Mouse (Mus musculus) lung, adult 2 months (tissue): ENCODE data around the gene Cblb. TPM values are rescaled to one million over a fixed set of nuclear protein-coding genes. Genes with fewer than 3 reads are reported as not detected.

Source experiments
- DNase-seq: peaks from one replicate; pipeline ENCODE4 v3.0.0; 2022
- H3K4me1 ChIP-seq: fragments of 200-500 bp; 2 replicates; pipeline ENCODE4 v1.6.1; 2011; ENCODE audit warnings: low read length; ENCODE audit not compliant: control insufficient read depth, insufficient read depth
- H3K4me3 ChIP-seq: fragments of 200-500 bp; replicated peaks from 2 replicates; pipeline ENCODE3; 2011; ENCODE audit warnings: low read depth, mild to moderate bottlenecking, control low read depth, low read length; ENCODE audit errors: extremely low read depth
- CTCF ChIP-seq: fragments of 200-500 bp; IDR thresholded peaks from 2 replicates; pipeline ENCODE4 v1.5.1; 2011; ENCODE audit warnings: mild to moderate bottlenecking, low read length, control low read depth; ENCODE audit not compliant: insufficient read depth
- POLR2A ChIP-seq: fragments of 200-500 bp; IDR thresholded peaks from 2 replicates; pipeline ENCODE4 v1.6.1; 2011; ENCODE audit warnings: low read depth, mild to moderate bottlenecking, control low read depth, low read length, borderline replicate concordance; ENCODE audit errors: extremely low read depth
- WGBS: fragments of 180-500 bp; shearing (Covaris S2); methylation state at CpG from one replicate; pipeline ENCODE4 v1.1.7; 2018; 5-methylcytosine and 5-hydroxymethylcytosine counted together
- polyA plus RNA-seq: library from polyadenylated mRNA; depleted of rRNA; stranded (reverse); fragments of >200 nt; gene quantifications from 2 replicates; pipeline ENCODE4 v1.2.3, GENCODE M21; 2012

Cblb gene
- polyA plus RNA-seq, 1 experiment, result 21.7 TPM

DNA sequence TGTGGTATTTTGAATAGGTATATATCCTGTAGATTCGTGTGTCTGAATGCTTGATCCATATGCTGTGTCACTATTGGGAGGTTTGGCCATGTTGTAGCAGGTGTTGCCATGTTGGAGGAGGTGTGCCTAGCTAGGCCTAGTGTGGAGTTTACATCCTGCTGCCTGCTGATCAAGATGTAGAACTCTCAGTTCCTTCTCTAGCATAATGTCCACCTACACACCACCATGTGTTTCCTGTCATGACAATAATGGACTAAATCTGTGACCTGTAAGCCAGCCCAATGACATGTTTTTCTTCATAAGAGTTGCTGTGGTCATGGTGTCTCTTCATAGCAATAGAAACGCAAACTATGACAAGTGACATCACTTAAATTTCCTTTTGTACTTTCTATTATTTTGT lies 17.2 kb upstream of the Cblb start:
- no peaks in the 10 kb centered on the region for H3K4me1 ChIP-seq
- 85% methylated on average over 2 of the region's 2 CpGs for whole genome bisulfite sequencing
- no peak for TF ChIP-seq POLR2A
- no peak for TF ChIP-seq CTCF
- no peak for DNase-seq
- no peak overlapping the region for H3K4me3 ChIP-seq

DNA sequence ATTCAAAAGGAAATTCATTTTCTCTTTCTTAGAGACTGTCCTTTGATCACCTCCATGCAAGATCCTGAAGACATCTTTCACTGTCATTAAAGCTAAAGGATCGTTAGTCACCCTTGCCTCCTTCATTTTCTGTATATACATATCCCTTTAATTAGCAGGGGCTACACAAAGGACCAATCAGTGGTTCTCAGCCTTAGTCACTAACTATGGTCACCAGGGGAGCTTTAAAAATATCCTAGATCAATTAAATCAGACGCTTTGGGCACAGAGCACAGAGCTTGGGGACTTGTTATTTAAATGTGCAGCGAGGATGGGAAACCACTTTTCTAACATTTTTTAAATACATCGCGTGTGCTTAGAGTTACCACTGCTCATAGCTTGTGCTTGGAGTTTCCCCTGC lies 7.6 kb upstream of the Cblb start:
- Histone ChIP-seq H3K4me3 (no peak overlapping the region), H3K4me1 (no peaks in the 10 kb centered on the region)
- WGBS, result 81% methylated on average over 5 of the region's 5 CpGs
- TF ChIP-seq POLR2A (no peak), CTCF (no peak)
- DNase-seq, result no peak

DNA sequence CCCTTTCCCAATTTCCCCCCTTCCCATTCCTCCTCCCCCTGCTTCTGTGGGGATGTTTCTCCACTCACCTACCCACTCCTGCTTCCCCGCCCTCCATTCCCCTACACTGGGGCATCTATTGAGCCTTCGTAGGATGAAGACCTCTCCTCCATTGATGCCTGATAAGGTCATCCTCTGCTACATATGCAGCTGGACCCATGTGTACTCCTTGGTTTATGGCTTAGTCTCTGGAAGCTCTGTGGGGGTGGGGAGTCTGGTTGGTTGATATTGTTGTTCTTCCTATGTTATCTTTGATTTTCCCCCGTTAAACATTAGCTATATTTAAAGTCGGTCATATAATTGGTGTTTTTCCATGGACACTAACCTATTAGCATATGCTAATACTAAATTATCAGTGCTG lies 3.7 kb upstream of the Cblb start:
- DNase-seq, result no peak
- H3K4me3 ChIP-seq, result no peak overlapping the region
- no peak for TF ChIP-seq POLR2A
- TF ChIP-seq CTCF, result no peak
- 91% methylated on average over 4 of the region's 4 CpGs for WGBS
- H3K4me1 ChIP-seq, result no peaks in the 10 kb centered on the region; the same call in 1 of the 2 replicates

DNA sequence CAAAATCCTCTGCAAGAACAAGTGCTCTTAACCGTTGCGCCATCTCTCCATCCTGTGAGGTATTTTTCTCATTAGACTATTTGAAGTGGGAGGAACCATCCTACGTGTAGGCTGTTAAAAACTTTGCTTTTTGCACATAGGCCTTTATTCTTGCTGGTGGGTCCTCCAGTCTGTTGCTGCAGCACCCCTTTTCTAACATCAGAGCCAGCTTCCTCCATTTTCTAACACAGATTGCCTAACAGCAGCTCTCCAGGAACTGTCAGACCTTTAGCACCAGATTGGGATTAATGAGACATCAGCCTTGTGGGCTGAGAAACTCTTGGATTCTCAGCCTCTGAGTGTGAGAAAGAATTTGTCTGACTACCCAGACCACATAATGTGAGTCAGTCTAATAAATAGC lies 2.0 kb upstream of the Cblb start:
- DNase-seq, result no peak
- Histone ChIP-seq H3K4me1 (peaks cover 2% of the 10 kb centered on the region; the same call in 1 of the 2 replicates), H3K4me3 (no peak overlapping the region)
- 80% methylated on average over 3 of the region's 3 CpGs for WGBS
- TF ChIP-seq POLR2A (no peak), CTCF (no peak)

DNA sequence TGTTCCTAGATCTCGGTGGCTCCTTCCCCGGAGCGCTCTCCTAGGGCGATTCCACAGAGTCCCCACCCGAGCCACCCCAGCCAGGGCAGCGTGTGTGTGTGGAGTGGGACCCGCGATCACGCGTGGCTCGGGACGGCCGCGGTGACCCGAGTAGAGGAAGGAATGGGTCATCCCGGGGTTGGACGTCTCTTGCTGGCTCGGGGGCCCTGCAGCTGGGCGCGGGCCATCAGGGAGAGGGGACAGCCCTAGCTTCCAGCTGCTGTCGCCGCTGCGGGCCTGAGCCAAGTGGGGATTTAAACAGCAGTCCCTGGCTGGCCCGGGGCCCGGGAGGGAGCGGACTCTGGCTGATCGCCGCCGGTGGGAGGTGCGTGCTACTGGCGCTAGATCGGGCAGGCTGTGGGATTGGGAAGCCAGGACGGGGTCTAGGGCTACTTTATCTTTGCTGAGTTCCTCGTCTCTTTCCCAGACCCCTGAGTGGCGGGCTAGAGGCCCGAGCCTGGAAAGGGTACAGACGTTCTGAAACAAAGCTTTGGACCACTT lies 757 bp downstream of the Cblb start:
- Histone ChIP-seq H3K4me1 (peaks cover 9% of the 10 kb centered on the region), H3K4me3 (peak overlapping the region; percentile 77)
- TF ChIP-seq POLR2A (peak; percentile 42; the same call in 1 of the 2 replicates), CTCF (no peak)
- under 1% methylated on average over 37 of the region's 37 CpGs for WGBS
- peak; percentile 93 for DNase-seq

DNA sequence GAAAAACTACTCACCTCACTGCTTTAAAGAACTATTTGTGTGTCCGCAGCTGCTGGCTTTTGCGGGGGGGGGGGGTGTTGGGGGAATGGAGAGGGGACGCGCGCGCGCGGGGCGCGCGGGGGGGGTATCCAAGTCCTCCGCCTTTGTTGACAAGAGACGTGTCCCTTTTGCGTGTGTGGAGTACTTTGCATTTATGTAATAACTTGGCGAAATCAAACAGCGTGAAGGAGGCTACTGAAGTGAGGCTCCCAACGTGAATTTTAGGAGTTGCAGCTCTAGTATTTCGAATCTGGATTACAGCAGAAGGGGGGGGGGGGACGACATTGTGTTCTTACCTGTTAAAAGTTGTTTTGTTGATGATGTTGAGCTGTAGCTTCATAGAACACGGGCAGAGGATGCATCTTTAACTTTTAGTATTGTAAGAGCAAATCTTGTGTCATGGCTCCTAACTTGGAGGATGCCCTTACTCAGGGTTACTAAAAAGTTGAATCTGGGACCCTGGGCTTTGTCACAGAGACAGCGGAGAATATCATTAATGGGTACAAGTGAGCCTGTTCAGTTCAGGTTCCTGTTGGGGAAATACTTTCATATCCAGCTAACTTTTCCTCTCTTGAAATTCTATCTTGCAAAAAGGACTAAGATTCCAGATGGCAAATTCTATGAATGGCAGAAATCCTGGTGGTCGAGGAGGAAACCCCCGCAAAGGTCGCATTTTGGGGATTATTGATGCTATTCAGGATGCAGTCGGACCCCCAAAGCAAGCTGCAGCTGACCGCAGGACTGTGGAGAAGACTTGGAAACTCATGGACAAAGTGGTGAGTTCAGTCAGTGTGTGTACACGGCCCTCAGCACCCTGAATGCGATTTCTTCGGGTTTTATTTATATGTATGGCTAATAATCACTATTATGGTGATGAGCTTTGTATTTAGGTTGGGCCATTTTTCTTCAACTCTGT lies 1.6 kb downstream of the Cblb start:
- no peak for TF ChIP-seq POLR2A
- TF ChIP-seq CTCF, result no peak
- 28% methylated on average over 20 of the region's 29 CpGs for WGBS
- H3K4me3 ChIP-seq, result peak overlapping the region; percentile 77
- H3K4me1 ChIP-seq, result peaks cover 9% of the 10 kb centered on the region
- no peak for DNase-seq

DNA sequence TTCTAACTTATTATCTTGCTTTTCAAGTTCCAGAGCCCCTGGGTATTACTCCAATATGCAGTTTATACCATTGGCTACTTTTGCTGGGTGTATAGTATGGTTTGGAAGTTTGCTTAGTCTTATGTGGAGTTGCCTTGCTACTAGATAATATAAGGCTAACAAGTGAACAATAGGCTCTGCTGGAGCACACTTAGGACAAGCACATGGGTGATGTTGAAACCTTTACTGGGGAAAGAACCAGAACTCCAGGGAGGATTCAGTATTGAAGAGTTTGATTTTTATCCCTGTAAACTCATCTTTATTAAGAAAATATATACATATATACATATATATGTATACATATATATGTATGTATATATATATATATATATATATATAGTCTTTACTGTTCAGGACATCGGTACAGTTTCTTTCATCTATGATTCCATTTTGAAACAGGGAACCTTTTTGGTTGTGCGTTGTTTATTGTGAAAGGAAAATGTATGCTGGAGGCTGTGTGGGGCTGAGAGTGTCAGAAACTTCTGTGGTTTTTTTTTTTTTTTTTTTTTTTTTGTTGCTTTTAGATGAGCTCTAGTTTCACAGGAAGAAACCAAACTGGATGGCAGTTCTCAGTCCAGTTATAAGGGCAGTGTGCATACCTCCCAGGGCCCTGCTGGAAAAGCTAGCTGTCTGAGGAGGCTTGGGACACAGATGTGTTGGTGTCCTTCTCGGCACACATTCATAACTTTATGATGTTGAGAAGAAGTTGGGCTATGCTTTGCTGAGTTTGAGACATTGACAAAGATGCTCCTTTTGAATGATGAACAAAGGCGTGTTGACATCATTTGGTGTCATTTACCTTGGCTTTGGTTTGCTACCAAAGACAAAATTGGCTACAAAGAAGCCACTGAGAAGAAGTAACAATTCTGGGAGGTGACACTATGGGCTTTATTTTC lies 2.6 kb downstream of the Cblb start:
- WGBS, result 75% methylated on average over 4 of the region's 4 CpGs
- Histone ChIP-seq H3K4me1 (peaks cover 15% of the 10 kb centered on the region), H3K4me3 (no peak overlapping the region)
- TF ChIP-seq POLR2A (no peak), CTCF (no peak)
- no peak for DNase-seq

DNA sequence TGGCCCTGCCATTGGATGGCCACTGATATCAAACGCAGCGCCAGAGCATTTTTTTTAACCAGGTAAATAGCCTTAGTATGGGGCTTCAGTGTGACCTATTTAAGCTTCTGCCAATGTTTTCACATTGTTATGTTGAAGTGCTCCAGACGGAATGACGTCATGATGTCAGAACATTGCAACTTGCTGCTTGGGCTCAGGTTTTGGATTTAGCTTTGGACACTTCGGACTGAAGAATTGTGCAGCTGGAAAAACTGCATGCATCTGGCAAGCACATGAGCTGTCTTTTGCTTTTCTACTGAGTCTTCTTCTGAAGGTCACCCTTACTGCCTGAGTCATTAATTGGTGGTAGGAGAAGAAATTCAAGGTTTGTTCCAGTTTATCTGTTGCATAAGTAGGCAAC lies 3.3 kb downstream of the Cblb start:
- no peak for TF ChIP-seq POLR2A
- TF ChIP-seq CTCF, result no peak
- Histone ChIP-seq H3K4me1 (peaks cover 22% of the 10 kb centered on the region), H3K4me3 (no peak overlapping the region)
- 56% methylated on average over 5 of the region's 5 CpGs for WGBS
- no peak for DNase-seq

DNA sequence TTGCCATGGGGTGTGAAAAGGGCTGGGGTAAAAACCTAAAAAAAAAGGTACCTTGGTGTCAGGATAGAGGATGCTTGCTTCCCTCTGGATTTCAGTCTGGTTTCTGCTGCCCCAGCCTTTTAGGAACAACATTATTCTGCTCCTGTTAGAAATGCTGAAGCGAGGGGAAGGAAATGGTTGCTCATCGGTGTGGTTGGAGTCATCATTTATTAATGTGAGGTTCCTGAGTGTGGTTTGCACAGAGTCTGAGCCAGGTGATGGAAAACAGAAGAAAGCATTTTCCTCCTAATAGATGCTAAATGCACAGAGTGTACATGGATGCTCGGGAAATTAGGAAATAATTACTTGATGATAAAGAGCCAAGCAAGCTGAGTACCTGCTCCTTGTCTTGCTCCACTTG lies 5.3 kb downstream of the Cblb start:
- 44% methylated on average over 3 of the region's 3 CpGs for WGBS
- Histone ChIP-seq H3K4me3 (no peak overlapping the region), H3K4me1 (peaks cover 24% of the 10 kb centered on the region)
- TF ChIP-seq CTCF, result no peak
- no peak for TF ChIP-seq POLR2A
- no peak for DNase-seq
